Mouse (Mus musculus) myocyte (in vitro differentiated cells): ENCODE measurements around the gene Gm5431. TPM values are rescaled to one million over a fixed set of nuclear protein-coding genes. Genes with fewer than 3 reads are reported as not detected.

ENCODE experiments used
- H3K27me3 ChIP-seq: one replicate; pipeline ENCODE4 v1.6.1; 2011; ENCODE audit not compliant: control insufficient read depth, insufficient read depth, insufficient read length
- H3K36me3 ChIP-seq: one replicate; pipeline ENCODE4 v1.6.1; 2011; ENCODE audit not compliant: control insufficient read depth, insufficient read depth
- H3K4me2 ChIP-seq: one replicate; pipeline ENCODE4 v1.6.1; 2011; ENCODE audit warnings: low read depth, control low read depth
- H3K4me3 ChIP-seq: one replicate; pipeline ENCODE4 v1.5.1; 2011; ENCODE audit warnings: mild to moderate bottlenecking, control low read depth, moderate library complexity
- H3K79me2 ChIP-seq: one replicate; pipeline ENCODE4 v1.6.1; 2011; ENCODE audit not compliant: control insufficient read depth, insufficient read depth
- H3ac ChIP-seq: one replicate; pipeline ENCODE4 v1.6.1; 2011; ENCODE audit not compliant: control insufficient read depth, insufficient read length
- CEBPB ChIP-seq: IDR thresholded peaks from 2 replicates; pipeline ENCODE4 v1.6.1; 2011; ENCODE audit warnings: mild to moderate bottlenecking, moderate library complexity; ENCODE audit not compliant: poor library complexity, insufficient read depth, severe bottlenecking
- E2F4 ChIP-seq: IDR thresholded peaks from one replicate; pipeline ENCODE4 v1.6.1; 2011; ENCODE audit warnings: mild to moderate bottlenecking, control low read depth, moderate library complexity; ENCODE audit not compliant: insufficient read depth
- MAX ChIP-seq: IDR thresholded peaks from one replicate; pipeline ENCODE4 v1.6.1; 2011; ENCODE audit warnings: low read depth, mild to moderate bottlenecking, control low read depth
- MYOD1 ChIP-seq, 3 experiments: IDR thresholded peaks; one replicate each; pipeline ENCODE4 v1.6.1; 2011; ENCODE audit warnings: control low read depth in 2 of 3, low read depth in 2 of 3, mild to moderate bottlenecking in 2 of 3, moderate library complexity in 1 of 3; ENCODE audit not compliant: insufficient read length in 2 of 3, control insufficient read depth in 1 of 3
- MYOG ChIP-seq, 3 experiments: IDR thresholded peaks; one replicate each; pipeline ENCODE4 v1.6.1; 2011; ENCODE audit warnings: control low read depth in 2 of 3, low read depth in 2 of 3, mild to moderate bottlenecking in 2 of 3; ENCODE audit not compliant: insufficient read length in 2 of 3, control insufficient read depth in 1 of 3, insufficient read depth in 1 of 3
- POLR2A ChIP-seq: IDR thresholded peaks from one replicate; pipeline ENCODE4 v1.6.1; 2011; ENCODE audit warnings: low read depth, mild to moderate bottlenecking, control low read depth, moderate library complexity; ENCODE audit not compliant: insufficient read length
- POLR2AphosphoS2 ChIP-seq: IDR thresholded peaks from one replicate; pipeline ENCODE4 v1.6.1; 2011; ENCODE audit warnings: low read depth, control low read depth; ENCODE audit not compliant: insufficient read length
- REST ChIP-seq: IDR thresholded peaks from one replicate; pipeline ENCODE4 v1.6.1; 2011; ENCODE audit warnings: mild to moderate bottlenecking, control low read depth, moderate library complexity; ENCODE audit not compliant: insufficient read depth, insufficient read length
- SRF ChIP-seq: IDR thresholded peaks from one replicate; pipeline ENCODE4 v1.6.1; 2011; ENCODE audit warnings: low read depth; ENCODE audit not compliant: control insufficient read depth, insufficient read length
- TCF12 ChIP-seq: IDR thresholded peaks from one replicate; pipeline ENCODE4 v1.6.1; 2011; ENCODE audit warnings: mild to moderate bottlenecking, control low read depth; ENCODE audit not compliant: poor library complexity, insufficient read depth, severe bottlenecking
- TCF3 ChIP-seq: IDR thresholded peaks from one replicate; pipeline ENCODE4 v1.6.1; 2011; ENCODE audit warnings: low read depth, control low read depth; ENCODE audit not compliant: insufficient read length
- USF1 ChIP-seq: IDR thresholded peaks from one replicate; pipeline ENCODE4 v1.6.1; 2011; ENCODE audit warnings: low read depth, mild to moderate bottlenecking, control low read depth, moderate library complexity
- polyA plus RNA-seq: library from polyadenylated mRNA; unstranded; fragments of >200 nt; fragmentation: generic; extraction: Trizol; gene quantifications from one replicate; pipeline ENCODE4 v1.2.1, GENCODE M21; 2012; ENCODE audit warnings: missing spikeins

Gene Gm5431
- polyA plus RNA-seq, 1 experiment = not detected

DNA sequence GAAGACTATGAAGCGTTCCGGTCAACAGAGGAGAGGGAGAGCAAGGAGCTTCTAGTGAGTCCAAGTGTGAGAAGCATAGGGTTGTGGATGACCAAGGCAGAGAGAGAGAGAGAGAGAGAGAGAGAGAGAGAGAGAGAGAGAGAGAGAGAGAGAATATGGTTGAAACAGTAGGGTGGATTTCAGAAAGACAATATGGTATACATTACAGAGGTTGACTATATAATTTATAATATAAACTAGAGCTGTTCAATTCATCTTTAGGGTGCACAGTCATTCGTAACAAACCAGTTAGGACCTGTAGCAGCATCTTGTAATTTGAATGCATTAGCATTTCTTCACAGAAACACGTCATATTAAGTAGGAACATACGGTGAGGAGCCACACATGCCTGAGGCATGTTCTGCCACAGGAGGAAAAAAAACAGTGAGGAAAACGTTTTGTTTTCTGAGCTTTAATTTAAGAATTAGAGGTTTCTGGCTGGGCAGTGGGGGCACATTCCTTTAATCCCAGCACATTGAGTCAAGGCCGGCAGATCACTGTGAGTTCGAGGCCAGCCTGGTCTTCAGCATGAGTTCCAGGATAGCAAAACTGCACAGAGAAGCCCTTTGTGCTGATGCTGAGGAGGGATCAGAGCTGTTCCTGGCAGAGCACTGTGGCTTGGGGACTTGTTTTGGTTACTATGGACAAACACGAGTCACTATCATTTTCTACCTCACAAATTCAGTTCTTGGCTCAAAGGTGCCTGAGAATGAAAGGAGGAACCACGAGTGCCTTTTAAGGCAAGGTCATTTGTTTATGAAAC is 62.9 kb downstream of the Gm5431 start:
- H3K27me3 ChIP-seq = no peaks in the 10 kb centered on the region
- no peaks in the 10 kb centered on the region for H3K36me3 ChIP-seq
- peak overlapping the region; percentile 97 for H3K4me2 ChIP-seq
- H3K4me3 ChIP-seq = peak overlapping the region; percentile 41
- H3ac ChIP-seq = no peak overlapping the region
- TF ChIP-seq POLR2AphosphoS2 (no peak), POLR2A (no peak), USF1 (no peak), MAX (no peak), CEBPB (no peak), MYOG (IDR thresholded peaks at IDR 0.05; ENCODE audit: control insufficient read depth in 1 of 3, insufficient read depth in 1 of 3, insufficient read length in 2 of 3, low read depth in 2 of 3) (no peak), TCF12 (no peak), MYOD1 (IDR thresholded peaks at IDR 0.05; ENCODE audit: control insufficient read depth in 1 of 3, insufficient read length in 2 of 3, low read depth in 2 of 3) (no peak), TCF3 (no peak), E2F4 (no peak), REST (no peak), SRF (no peak)
- no peaks in the 10 kb centered on the region for H3K79me2 ChIP-seq

DNA sequence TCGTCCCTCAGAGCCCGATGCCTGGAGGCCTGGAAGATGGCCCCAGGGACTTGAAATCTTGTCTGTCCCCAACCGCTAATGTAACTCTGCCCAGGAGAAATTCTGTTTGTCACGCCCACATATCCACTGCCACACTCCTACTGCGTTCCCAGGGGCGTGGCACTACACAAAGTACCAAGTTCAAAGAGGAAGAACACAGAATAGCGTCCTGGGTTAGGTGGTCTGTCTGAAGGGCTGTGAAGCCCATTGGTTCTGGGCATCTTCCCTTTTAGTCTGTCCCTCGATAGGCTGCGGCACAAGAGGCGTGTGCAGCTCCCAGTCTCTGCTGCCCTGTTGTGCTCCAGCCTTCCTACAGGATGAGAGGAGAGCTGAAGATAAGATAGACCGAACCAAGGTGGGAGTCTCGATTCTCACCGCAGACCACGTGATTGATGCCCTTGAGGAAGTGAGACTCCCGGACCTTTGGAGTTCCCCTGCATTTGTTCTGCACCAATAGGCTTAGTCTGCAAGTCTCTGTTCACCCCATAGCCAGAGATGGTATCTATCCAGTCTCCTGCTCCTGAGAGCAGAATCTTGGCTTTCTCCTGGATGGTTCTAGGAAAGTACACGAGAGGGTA is 63.7 kb downstream of the Gm5431 start:
- Histone ChIP-seq H3ac (peak overlapping the region; percentile 55), H3K36me3 (no peaks in the 10 kb centered on the region), H3K4me3 (peak overlapping the region; percentile 41), H3K4me2 (peak overlapping the region; percentile 97), H3K27me3 (no peaks in the 10 kb centered on the region), H3K79me2 (no peaks in the 10 kb centered on the region)
- TF ChIP-seq USF1 = peak; percentile 57
- TF ChIP-seq TCF3 = no peak
- TF ChIP-seq MYOD1 (IDR thresholded peaks at IDR 0.05; ENCODE audit: control insufficient read depth in 1 of 3, insufficient read length in 2 of 3, low read depth in 2 of 3) = no peak
- TF ChIP-seq MYOG (IDR thresholded peaks at IDR 0.05; ENCODE audit: control insufficient read depth in 1 of 3, insufficient read depth in 1 of 3, insufficient read length in 2 of 3, low read depth in 2 of 3) = no peak
- no peak for TF ChIP-seq TCF12
- no peak for TF ChIP-seq CEBPB

Other genes with a start within 250 kb of the Gm5431 start
- 2,993 TPM for gene Rack1, start 101.9 kb downstream of the Gm5431 start, polyA plus RNA-seq
- 31.3 TPM for gene Trim41, start 84.9 kb downstream of the Gm5431 start, polyA plus RNA-seq
- 5.4 TPM for gene Trim7, start 76.1 kb downstream of the Gm5431 start, polyA plus RNA-seq
- gene Gm12184, start 75.6 kb downstream of the Gm5431 start, polyA plus RNA-seq = 13.2 TPM
- 6.9 TPM for gene Irgm1, start 30.5 kb downstream of the Gm5431 start, polyA plus RNA-seq
- gene Psme2b, start 44.0 kb upstream of the Gm5431 start, polyA plus RNA-seq = 11.3 TPM
- 0.05 TPM for gene Olfr56, start 76.7 kb upstream of the Gm5431 start, polyA plus RNA-seq
- 1.1 TPM for gene 9930111J21Rik1, start 77.2 kb upstream of the Gm5431 start, polyA plus RNA-seq
- 0.10 TPM for gene Gm12185, start 90.0 kb upstream of the Gm5431 start, polyA plus RNA-seq
- gene Tgtp1, start 92.0 kb upstream of the Gm5431 start, polyA plus RNA-seq = 0.04 TPM
- 1.4 TPM for gene 9930111J21Rik2, start 149.0 kb upstream of the Gm5431 start, polyA plus RNA-seq
- gene Tgtp2, start 162.0 kb upstream of the Gm5431 start, polyA plus RNA-seq = 0.16 TPM
- gene Ifi47, start 174.4 kb upstream of the Gm5431 start, polyA plus RNA-seq = 1.00 TPM
- not detected for gene Olfr1396, start 212.7 kb upstream of the Gm5431 start, polyA plus RNA-seq
- not detected for gene Olfr1395, start 240.1 kb upstream of the Gm5431 start, polyA plus RNA-seq